Mouse (Mus musculus) lung, adult 2 months (tissue): Measurements from ENCODE around the gene Fut2. TPM values are rescaled to one million over a fixed set of nuclear protein-coding genes. Genes with fewer than 3 reads are reported as not detected.
A peak's percentile ranks its signal among the peaks of the same experiment; 100 is the strongest.

ENCODE experiments used
- DNase-seq: peaks from one replicate; pipeline ENCODE4 v3.0.0; 2022
- H3K4me1 ChIP-seq: fragments of 200-500 bp; 2 replicates; pipeline ENCODE4 v1.6.1; 2011; ENCODE audit warnings: low read length; ENCODE audit not compliant: control insufficient read depth, insufficient read depth
- H3K4me3 ChIP-seq: fragments of 200-500 bp; replicated peaks from 2 replicates; pipeline ENCODE3; 2011; ENCODE audit warnings: low read depth, mild to moderate bottlenecking, control low read depth, low read length; ENCODE audit errors: extremely low read depth
- CTCF ChIP-seq: fragments of 200-500 bp; IDR thresholded peaks from 2 replicates; pipeline ENCODE4 v1.5.1; 2011; ENCODE audit warnings: mild to moderate bottlenecking, low read length, control low read depth; ENCODE audit not compliant: insufficient read depth
- POLR2A ChIP-seq: fragments of 200-500 bp; IDR thresholded peaks from 2 replicates; pipeline ENCODE4 v1.6.1; 2011; ENCODE audit warnings: low read depth, mild to moderate bottlenecking, control low read depth, low read length, borderline replicate concordance; ENCODE audit errors: extremely low read depth
- WGBS: fragments of 180-500 bp; shearing (Covaris S2); methylation state at CpG from one replicate; pipeline ENCODE4 v1.1.7; 2018; 5-methylcytosine and 5-hydroxymethylcytosine counted together
- polyA plus RNA-seq: library from polyadenylated mRNA; depleted of rRNA; stranded (reverse); fragments of >200 nt; gene quantifications from 2 replicates; pipeline ENCODE4 v1.2.3, GENCODE M21; 2012

Fut2 gene
- polyA plus RNA-seq, 1 experiment = 4.1 TPM

DNA sequence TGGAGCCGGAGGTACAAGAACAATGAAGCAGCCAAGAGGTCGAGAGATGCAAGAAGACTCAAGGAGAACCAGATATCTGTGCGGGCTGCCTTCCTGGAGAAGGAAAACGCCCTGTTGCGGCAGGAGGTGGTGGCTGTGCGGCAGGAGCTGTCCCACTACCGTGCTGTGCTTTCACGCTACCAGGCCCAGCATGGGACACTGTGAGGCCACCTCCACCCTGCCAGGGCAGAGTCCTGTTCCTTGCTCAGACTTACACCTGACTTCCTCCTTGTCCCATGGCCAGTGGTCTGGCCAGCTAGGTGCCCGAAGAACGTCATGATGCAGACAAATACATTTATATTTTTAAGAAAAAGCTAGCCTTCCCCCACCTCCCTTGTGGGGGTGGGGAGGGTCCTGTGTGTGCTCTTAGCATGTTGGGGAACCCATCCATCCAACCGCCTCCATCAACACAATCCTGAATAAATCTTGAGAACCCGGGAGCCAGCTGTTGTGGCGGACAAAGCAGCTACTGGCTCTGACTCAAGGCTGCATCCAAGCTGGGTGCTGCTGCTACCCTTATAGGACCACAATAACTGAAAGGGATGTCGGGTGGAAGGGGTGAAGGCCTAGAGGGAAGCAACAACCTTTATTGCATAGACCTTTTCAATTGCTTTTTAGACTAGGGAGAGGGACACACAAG is 43.6 kb upstream of the Fut2 start:
- 51% methylated on average over 14 of the region's 14 CpGs for WGBS
- no peak overlapping the region for H3K4me3 ChIP-seq
- H3K4me1 ChIP-seq = peaks cover 24% of the 10 kb centered on the region
- no peak for TF ChIP-seq CTCF
- peak; percentile 63; the same call in 1 of the 2 replicates for TF ChIP-seq POLR2A
- DNase-seq = no peak

GRCm38 (mm10) chr7:45709036-45709435 is 42.8 kb upstream of the Fut2 start:
- no peak overlapping the region for H3K4me3 ChIP-seq
- WGBS = 43% methylated on average over 6 of the region's 6 CpGs
- no peak for DNase-seq
- TF ChIP-seq POLR2A (peak; percentile 18; the same call in 1 of the 2 replicates), CTCF (no peak)
- H3K4me1 ChIP-seq = peaks cover 18% of the 10 kb centered on the region

DNA sequence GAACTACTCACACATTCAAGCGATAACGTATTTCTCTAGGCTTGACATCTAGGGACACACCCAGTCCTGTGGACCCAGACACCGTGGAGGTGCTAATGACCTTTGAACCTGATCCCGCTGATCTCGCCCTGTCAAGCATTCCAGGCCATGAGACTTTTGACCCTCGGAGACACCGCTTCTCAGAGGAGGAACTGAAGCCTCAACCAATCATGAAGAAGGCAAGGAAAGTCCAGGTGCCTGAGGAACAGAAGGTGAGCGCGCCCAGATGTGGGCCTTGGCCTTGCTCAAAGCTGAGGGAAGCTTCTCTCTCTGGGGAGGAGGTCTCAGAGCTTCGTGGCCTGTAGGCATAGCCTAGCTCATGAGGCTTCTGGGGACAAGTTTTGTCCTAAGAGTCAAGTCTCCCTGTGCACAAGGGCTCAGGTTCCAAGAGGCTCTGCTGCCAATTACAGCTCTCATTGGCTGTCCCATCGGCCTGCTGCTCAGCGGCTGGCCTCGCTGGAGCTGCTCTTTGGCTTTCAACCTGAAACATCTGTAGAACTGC is 42.1 kb upstream of the Fut2 start:
- DNase-seq = no peak
- TF ChIP-seq CTCF (no peak), POLR2A (0 out of 2 replicates have a peak, but pooled peaks have one; percentile 9)
- peak overlapping the region; percentile 48 for H3K4me3 ChIP-seq

DNA sequence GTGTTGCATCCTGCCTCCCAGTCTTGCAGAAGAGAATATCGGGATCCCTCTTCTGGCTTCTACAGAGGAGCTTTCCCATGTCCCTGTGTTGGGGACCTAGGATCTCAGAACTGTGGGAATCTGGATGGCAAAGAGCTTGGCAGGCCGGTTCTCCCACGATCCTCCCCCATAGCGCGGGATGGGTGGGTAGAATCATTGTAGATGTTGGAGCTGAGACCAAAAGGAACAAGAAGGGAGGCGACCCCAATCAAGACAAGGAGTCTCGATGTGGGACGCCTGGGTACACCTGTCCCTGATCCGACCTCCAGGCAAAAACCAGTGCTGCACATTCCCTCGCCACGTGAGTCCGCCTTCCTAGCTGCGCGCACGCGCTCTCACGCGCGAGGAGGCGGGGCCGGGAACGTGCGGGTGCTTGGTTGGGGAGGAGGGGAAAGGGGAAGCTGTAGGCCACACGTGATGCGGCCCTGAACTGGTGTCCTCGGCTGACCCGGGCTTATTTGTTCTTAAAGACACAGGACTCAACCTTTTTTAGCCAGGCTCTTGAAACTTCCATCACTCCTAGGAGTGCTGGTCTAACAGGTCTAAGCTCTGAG is 41.3 kb upstream of the Fut2 start:
- TF ChIP-seq CTCF (no peak), POLR2A (peak; percentile 94; the same call in 1 of the 2 replicates)
- peak overlapping the region; percentile 73 for H3K4me3 ChIP-seq
- WGBS = under 1% methylated on average over 27 of the region's 27 CpGs
- peaks cover 14% of the 10 kb centered on the region for H3K4me1 ChIP-seq
- DNase-seq = peak; percentile 98

More for the DNA sequence above, 42.1 kb upstream of the Fut2 start:
- H3K4me1 ChIP-seq = peaks cover 16% of the 10 kb centered on the region
- WGBS = 26% methylated on average over 13 of the region's 13 CpGs

DNA sequence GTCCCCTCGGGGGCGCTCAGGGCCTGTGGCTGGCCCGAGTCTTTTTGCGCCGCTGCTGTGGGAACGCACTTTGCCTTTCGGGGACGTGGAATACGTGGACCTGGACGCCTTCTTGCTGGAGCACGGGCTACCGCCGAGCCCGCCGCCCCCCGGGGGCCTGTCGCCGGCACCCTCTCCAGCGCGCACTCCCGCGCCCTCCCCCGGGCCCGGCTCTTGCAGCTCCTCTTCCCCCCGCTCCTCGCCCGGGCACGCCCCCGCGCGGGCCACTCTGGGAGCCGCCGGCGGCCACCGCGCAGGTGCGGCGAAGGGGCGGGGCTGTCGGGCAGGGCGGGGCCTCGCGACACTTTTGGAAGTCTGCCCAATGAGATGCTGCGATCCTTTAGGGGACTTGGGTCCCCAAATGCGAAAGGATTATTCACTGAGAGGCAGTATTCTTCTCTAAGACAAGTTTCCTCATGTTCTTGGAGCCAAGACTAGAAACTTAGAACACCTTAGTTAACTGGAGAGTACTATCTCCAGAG is 40.6 kb upstream of the Fut2 start:
- WGBS = 2% methylated on average over 29 of the region's 45 CpGs
- peak; percentile 82 for DNase-seq
- peak; percentile 64; the same call in 1 of the 2 replicates for TF ChIP-seq POLR2A
- no peak for TF ChIP-seq CTCF

GRCm38 (mm10) chr7:45705873-45706281 is 39.7 kb upstream of the Fut2 start:
- peak; percentile 73 for DNase-seq
- H3K4me1 ChIP-seq = peaks cover 14% of the 10 kb centered on the region
- TF ChIP-seq CTCF (no peak), POLR2A (peak; percentile 76; the same call in 1 of the 2 replicates)
- 0% methylated on average over 7 of the region's 7 CpGs for WGBS
- peak overlapping the region; percentile 82 for H3K4me3 ChIP-seq

More for the DNA sequence above, 40.6 kb upstream of the Fut2 start:
- Histone ChIP-seq H3K4me3 (peak overlapping the region; percentile 82), H3K4me1 (peaks cover 14% of the 10 kb centered on the region)

DNA sequence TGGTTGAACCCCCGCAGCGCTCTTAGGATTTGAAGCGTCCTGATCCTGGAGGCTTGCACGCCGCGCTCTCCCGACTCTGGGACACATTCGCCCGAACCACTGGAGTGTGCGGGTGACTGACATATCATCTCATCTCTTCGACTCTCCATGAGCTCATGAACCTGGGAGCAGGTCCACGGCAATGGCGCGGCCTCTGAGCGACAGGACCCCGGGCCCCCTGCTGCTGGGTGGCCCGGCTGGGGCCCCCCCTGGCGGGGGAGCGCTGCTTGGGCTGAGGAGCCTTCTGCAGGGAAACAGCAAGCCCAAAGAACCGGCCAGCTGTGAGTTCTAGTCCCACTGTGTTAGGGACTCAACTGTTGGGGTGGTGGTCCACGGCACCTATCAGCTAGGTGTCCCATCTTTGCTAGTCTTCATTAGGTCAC is 39.3 kb upstream of the Fut2 start:
- peak overlapping the region; percentile 82 for H3K4me3 ChIP-seq
- WGBS = under 1% methylated on average over 21 of the region's 21 CpGs
- H3K4me1 ChIP-seq = peaks cover 14% of the 10 kb centered on the region
- DNase-seq = no peak
- TF ChIP-seq POLR2A = no peak
- TF ChIP-seq CTCF = no peak

DNA sequence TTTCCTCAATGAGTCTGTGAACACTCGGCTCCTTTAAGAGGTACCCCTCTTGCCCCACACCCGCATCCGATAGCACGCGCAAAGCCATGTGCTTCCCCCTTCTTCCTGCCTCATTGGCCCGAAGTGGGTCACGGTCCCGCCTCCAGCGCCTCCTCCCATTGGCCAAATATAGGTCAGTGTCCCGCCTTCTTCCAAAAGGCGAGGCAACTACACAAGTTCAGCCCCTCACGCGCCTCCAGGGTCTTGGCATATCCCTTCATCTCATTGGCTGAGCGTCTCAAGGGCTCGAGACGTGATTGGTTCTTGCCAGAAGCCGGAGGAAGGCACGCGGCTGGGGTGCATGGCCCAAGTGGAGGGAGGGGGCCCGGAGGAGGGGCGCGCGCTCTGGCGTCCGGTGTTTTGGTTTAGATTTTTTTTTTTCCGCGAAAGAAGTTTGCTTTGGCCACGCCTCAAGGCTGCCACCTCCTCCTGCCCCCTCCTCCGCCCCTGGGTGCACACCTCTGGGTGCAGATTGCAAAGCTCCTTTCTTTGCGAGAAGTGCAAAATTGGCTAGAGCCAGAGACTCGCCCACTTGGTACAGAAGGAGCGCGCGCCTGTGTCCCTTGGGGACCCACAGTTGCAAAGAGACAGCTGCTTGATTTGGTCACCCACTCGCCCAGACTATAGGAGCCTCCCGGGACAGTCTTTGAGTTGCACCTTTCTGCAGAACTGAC is 38.7 kb upstream of the Fut2 start, which contains the start of gene Dbp:
Gene Dbp (plus strand): TSS at position 359 of the 713 bp plus-strand sequence.
- no peak for TF ChIP-seq CTCF
- peak; percentile 85; the same call in 1 of the 2 replicates for TF ChIP-seq POLR2A
- Histone ChIP-seq H3K4me3 (peak within 1 kb of the TSS; percentile 82), H3K4me1 (peaks cover 14% of the 10 kb centered on the region)
- DNase-seq = peak; percentile 98
- under 1% methylated on average over 36 of the region's 36 CpGs for WGBS

DNA sequence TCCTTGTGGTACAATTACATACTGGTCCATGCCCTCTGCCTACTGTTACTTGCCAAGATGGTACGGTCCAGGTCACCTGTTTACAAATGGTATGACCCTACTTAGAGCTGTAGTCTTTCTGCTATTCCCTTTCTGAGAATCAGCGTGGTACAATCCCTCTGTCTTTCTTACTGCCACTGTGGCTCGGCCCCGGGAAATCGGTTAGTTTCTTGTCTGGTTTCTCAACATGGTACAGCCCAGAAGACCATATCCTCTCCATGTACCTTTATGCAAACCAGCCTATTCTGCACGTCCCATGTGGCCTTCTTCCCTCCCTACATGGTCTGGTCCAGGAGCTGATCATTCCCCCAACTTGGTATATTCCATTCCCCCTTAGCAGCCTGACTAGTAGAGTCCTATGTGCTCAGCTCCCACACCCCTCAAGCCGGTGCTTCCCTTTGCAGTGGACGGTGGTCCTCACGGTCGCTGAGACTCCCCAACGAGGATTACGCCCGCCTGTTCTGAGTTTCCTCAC is 37.9 kb upstream of the Fut2 start:
- H3K4me1 ChIP-seq = peaks cover 12% of the 10 kb centered on the region
- TF ChIP-seq POLR2A (peak; percentile 95; the same call in 1 of the 2 replicates), CTCF (no peak)

More for the DNA sequence above, 37.9 kb upstream of the Fut2 start:
- no peak for DNase-seq
- H3K4me3 ChIP-seq = peak overlapping the region; percentile 74
- 1% methylated on average over 13 of the region's 13 CpGs for WGBS
